ENCODE assay signal across 8 mouse cellular contexts in genomic region chr7:128523349-128523961, GRCm38 (mm10). TPM values are rescaled to one million over a fixed set of nuclear protein-coding genes. Genes with fewer than 3 reads are reported as not detected.
DNase-seq lines count a peak whose midpoint lies in the region; ATAC-seq and TF ChIP-seq lines count a peak whose summit lies in the region.

Gene Bag3 (plus strand): TSS chr7:128523616.

- TF ChIP-seq CTCF in CH12.LX (conservative IDR thresholded peaks at IDR 0.05 in 1 of 2, IDR thresholded peaks at IDR 0.05 in 1 of 2; ENCODE audit: low read depth in 2 of 2, low read length in 2 of 2), result no peak
- TF ChIP-seq CTCF in liver, postnatal 0 days (IDR thresholded peaks at IDR 0.05; ENCODE audit: low read depth), result no peak; the same call in none of the 2 replicates

- peak; percentile 95 for ATAC-seq in heart, embryonic 14.5 days (ENCODE audit: insufficient number of reproducible peaks, insufficient read depth, low FRiP score, low read depth)
- ATAC-seq in liver, postnatal 0 days, result peak; percentile 97
- ATAC-seq in neural tube, embryonic 13.5 days (ENCODE audit: low read depth), result peak; percentile 81

- H3K4me2 ChIP-seq in CH12.LX (ENCODE audit: insufficient read depth, low read depth, poor library complexity, severe bottlenecking), result peak within 1 kb of the TSS; percentile 68
- H3K4me2 ChIP-seq in heart, embryonic 14.5 days (ENCODE audit: low read length), result peak within 1 kb of the TSS; percentile 81
- peak within 1 kb of the TSS; percentile 99 for H3K4me2 ChIP-seq in liver, postnatal 0 days (ENCODE audit: low read depth, low read length)
- H3K4me2 ChIP-seq in neural tube, embryonic 13.5 days, result peak within 1 kb of the TSS; percentile 62

- under 1% methylated on average over 46 of the region's 46 CpGs for WGBS in heart, embryonic 14.5 days
- WGBS in liver, postnatal 0 days (ENCODE audit: insufficient replicate concordance), result under 1% methylated on average over 43 of the region's 46 CpGs
- WGBS in neural tube, embryonic 13.5 days, result under 1% methylated on average over 46 of the region's 46 CpGs

- dilution Hi-C loops in CH12.LX (cut with MboI; ENCODE audit: extremely low pct_ligation_motif_present, extremely low pct_unique_long_range_greater_than_20kb, low sequenced_read_pairs), result no loop called here

- in situ Hi-C loops in CH12.LX (cut with MboI; ENCODE audit: low pct_ligation_motif_present, low pct_unique_long_range_greater_than_20kb, low sequenced_read_pairs), result no loop called here

- TF ChIP-seq EP300 in CH12.LX (IDR thresholded peaks at IDR 0.05; ENCODE audit: low read length), result no peak
- peak; percentile 51; the same call in 1 of the 2 replicates for TF ChIP-seq EP300 in liver, postnatal 0 days (IDR thresholded peaks at IDR 0.05; ENCODE audit: low read depth)

- TF ChIP-seq RAD21 in CH12.LX (IDR thresholded peaks at IDR 0.05; ENCODE audit: low read depth, low read length), result no peak

- H3K27me3 ChIP-seq in CH12.LX (replicated peaks), result no peaks in the 10 kb centered on the region
- H3K27me3 ChIP-seq in heart, embryonic 14.5 days (ENCODE audit: control insufficient read depth, insufficient read depth, low read length), result no peaks in the 10 kb centered on the region
- H3K27me3 ChIP-seq in liver, postnatal 0 days (ENCODE audit: insufficient read depth, low read length), result 0 out of 2 replicates have a peak, but pooled peaks cover 3% of the 10 kb centered on the region
- peaks cover 41% of the 10 kb centered on the region for H3K27me3 ChIP-seq in neural tube, embryonic 13.5 days

- no peak within 1 kb of the TSS for H3K27ac ChIP-seq in CH12.LX (ENCODE audit: insufficient read depth, low read depth)
- H3K27ac ChIP-seq in heart, embryonic 14.5 days (replicated peaks in 1 of 2; ENCODE audit: control insufficient read depth in 1 of 2, insufficient read depth in 1 of 2, low read depth in 2 of 2, low read length in 2 of 2), result peak within 1 kb of the TSS; percentile 93 to 100
- H3K27ac ChIP-seq in liver, postnatal 0 days (ENCODE audit: low read depth), result peak within 1 kb of the TSS; percentile 97
- peak within 1 kb of the TSS; percentile 64; the same call in 1 of the 2 replicates for H3K27ac ChIP-seq in neural tube, embryonic 13.5 days (replicated peaks)

- H3K9ac ChIP-seq in CH12.LX (ENCODE audit: insufficient read depth, low read depth), result no peak within 1 kb of the TSS
- H3K9ac ChIP-seq in heart, embryonic 14.5 days (ENCODE audit: low read length), result peak within 1 kb of the TSS; percentile 98
- H3K9ac ChIP-seq in liver, postnatal 0 days (replicated peaks), result peak within 1 kb of the TSS; percentile 88
- peak within 1 kb of the TSS; percentile 71 for H3K9ac ChIP-seq in neural tube, embryonic 13.5 days

- H3K4me1 ChIP-seq in CH12.LX (ENCODE audit: control insufficient read depth in 1 of 2, insufficient read depth in 2 of 2), result peaks cover 0 to 6% of the 10 kb centered on the region in 2 experiments; a peak in 2 of 4 replicates
- H3K4me1 ChIP-seq in heart, embryonic 14.5 days (ENCODE audit: control insufficient read depth in 2 of 2, insufficient read depth in 2 of 2, low read length in 2 of 2), result peaks cover 15 to 30% of the 10 kb centered on the region in 2 experiments
- H3K4me1 ChIP-seq in liver, postnatal 0 days (ENCODE audit: insufficient read depth), result peaks cover 16% of the 10 kb centered on the region
- peaks cover 20% of the 10 kb centered on the region for H3K4me1 ChIP-seq in neural tube, embryonic 13.5 days (replicated peaks)

- no peak for DNase-seq in CH12.LX (ENCODE audit: extremely low read depth)
- peak; percentile 90 for DNase-seq in c-Kit-negative CD71-positive TER-119-positive erythroid progenitor cells, embryonic 14.5 days (ENCODE audit: low read depth, low spot score)
- DNase-seq in fibroblast of lung, adult 2 months (ENCODE audit: low read depth), result peak; percentile 88
- peak; percentile 97 for DNase-seq in kidney, postnatal 14 days
- peak; percentile 95 for DNase-seq in liver, postnatal 0 days
- DNase-seq in testis, postnatal 10 days (ENCODE audit: low spot score), result peak; percentile 96

- H3K4me3 ChIP-seq in CH12.LX (replicated peaks in 1 of 3; ENCODE audit: low read depth in 2 of 3, low read length in 2 of 3, poor library complexity in 1 of 3), result peak within 1 kb of the TSS in 2 of 3 experiments; percentile 6 to 39
- peak within 1 kb of the TSS; percentile 77 to 84 for H3K4me3 ChIP-seq in heart, embryonic 14.5 days (ENCODE audit: control insufficient read depth in 1 of 2, insufficient read depth in 1 of 2, low read depth in 1 of 2, low read length in 2 of 2)
- H3K4me3 ChIP-seq in liver, postnatal 0 days (ENCODE audit: low read depth, low read length), result peak within 1 kb of the TSS; percentile 83
- H3K4me3 ChIP-seq in neural tube, embryonic 13.5 days, result peak within 1 kb of the TSS; percentile 44

- H3K9me3 ChIP-seq in CH12.LX (replicated peaks; ENCODE audit: low read length), result peaks cover 3% of the 10 kb centered on the region
- H3K9me3 ChIP-seq in heart, embryonic 14.5 days (ENCODE audit: control insufficient read depth, low read length), result no peaks in the 10 kb centered on the region
- no peaks in the 10 kb centered on the region for H3K9me3 ChIP-seq in liver, postnatal 0 days (ENCODE audit: low read length)
- no peaks in the 10 kb centered on the region for H3K9me3 ChIP-seq in neural tube, embryonic 13.5 days

- H3K79me2 ChIP-seq in CH12.LX (replicated peaks; ENCODE audit: control insufficient read depth, extremely low read depth, insufficient read depth, poor library complexity, severe bottlenecking), result no peaks in the 10 kb centered on the region

- H3K36me3 ChIP-seq in CH12.LX (replicated peaks in 1 of 2; ENCODE audit: control insufficient read depth in 1 of 2, insufficient read depth in 1 of 2, low read length in 1 of 2), result no peaks in the 10 kb centered on the region
- H3K36me3 ChIP-seq in heart, embryonic 14.5 days (ENCODE audit: control insufficient read depth, insufficient read depth, low read length), result no peaks in the 10 kb centered on the region
- H3K36me3 ChIP-seq in liver, postnatal 0 days (replicated peaks; ENCODE audit: insufficient read depth, low read length), result no peaks in the 10 kb centered on the region
- H3K36me3 ChIP-seq in neural tube, embryonic 13.5 days, result no peaks in the 10 kb centered on the region

- TF ChIP-seq POLR2A in CH12.LX (IDR thresholded peaks at IDR 0.05; ENCODE audit: low read depth, low read length), result no peak

TF ChIP-seq in CH12.LX, 34 proteins besides CTCF, POLR2A, EP300 and RAD21:
- TF ChIP-seq PAX5 (IDR thresholded peaks at IDR 0.05; ENCODE audit: low read length) (no peak), ETS1 (conservative IDR thresholded peaks at IDR 0.05; ENCODE audit: low read depth, low read length) (no peak), CHD1 (IDR thresholded peaks at IDR 0.05; ENCODE audit: low read depth, low read length) (no peak), ZC3H11A (IDR thresholded peaks at IDR 0.05; ENCODE audit: low read depth, low read length) (no peak), JUN (IDR thresholded peaks at IDR 0.05; ENCODE audit: insufficient read depth, low read depth, low read length) (no peak), RCOR1 (conservative IDR thresholded peaks at IDR 0.05; ENCODE audit: low read depth, low read length) (no peak), ZNF384 (IDR thresholded peaks at IDR 0.05; ENCODE audit: low read depth, low read length) (no peak), ELF1 (IDR thresholded peaks at IDR 0.05; ENCODE audit: low read depth, low read length) (no peak), CHD2 (IDR thresholded peaks at IDR 0.05; ENCODE audit: low read length) (no peak), KAT2A (IDR thresholded peaks at IDR 0.05; ENCODE audit: insufficient replicate concordance, low read length) (no peak), UBTF (IDR thresholded peaks at IDR 0.05; ENCODE audit: low read depth, low read length) (no peak), IRF4 (IDR thresholded peaks at IDR 0.05; ENCODE audit: low read depth, low read length) (no peak), MYC (IDR thresholded peaks at IDR 0.05; ENCODE audit: low read depth, low read length) (no peak), SMC3 (IDR thresholded peaks at IDR 0.05; ENCODE audit: low read depth, low read length) (no peak), JUND (conservative IDR thresholded peaks at IDR 0.05; ENCODE audit: low read depth, low read length) (no peak), USF2 (conservative IDR thresholded peaks at IDR 0.05; ENCODE audit: low read depth, low read length) (no peak)

RNA-seq across cellular contexts. Expression of gene Bag3, which starts in this region (rescaled TPM):
- total RNA-seq in CH12.LX (2012; rRNA removed) (0.13 and 0.17 TPM in 2 replicates), CH12.LX (2014; rRNA removed) (not detected in 2 replicates)
- polyA plus RNA-seq in CH12.LX (2012; ENCODE audit: insufficient read length, low read depth), result 0.15 and 0.24 TPM in 2 replicates
- 24.5 and 26.9 TPM in 2 replicates for polyA plus RNA-seq in heart, embryonic 14.5 days (2014; fragmentation: Nextera tagmentation; extraction: Ambion mirVana)
- 3.6 and 3.7 TPM in 2 replicates for polyA plus RNA-seq in liver, postnatal 0 days (2015; fragmentation: Nextera tagmentation; extraction: Ambion mirVana)
- 3.2 and 3.6 TPM in 2 replicates for polyA plus RNA-seq in neural tube, embryonic 13.5 days (2015; fragmentation: Nextera tagmentation; extraction: Ambion mirVana)

Comparison
In these comparisons a context has a peak if more than half of its experiments do, and no peak if none do; other contexts are left out.
1. H3K4me3 ChIP-seq: peak in every context shown above with its lines; median percentile 83 in liver, postnatal 0 days; 80 in heart, embryonic 14.5 days; 44 in neural tube, embryonic 13.5 days; 22 in CH12.LX.